Mouse (Mus musculus): ENCODE measurements around the gene Sox10. TPM values are rescaled to one million over a fixed set of nuclear protein-coding genes. Genes with fewer than 3 reads are reported as not detected.

Sox10 gene
- total RNA-seq, 2 experiments from 2014 or later, result 17.1 to 18.7 TPM

DNA sequence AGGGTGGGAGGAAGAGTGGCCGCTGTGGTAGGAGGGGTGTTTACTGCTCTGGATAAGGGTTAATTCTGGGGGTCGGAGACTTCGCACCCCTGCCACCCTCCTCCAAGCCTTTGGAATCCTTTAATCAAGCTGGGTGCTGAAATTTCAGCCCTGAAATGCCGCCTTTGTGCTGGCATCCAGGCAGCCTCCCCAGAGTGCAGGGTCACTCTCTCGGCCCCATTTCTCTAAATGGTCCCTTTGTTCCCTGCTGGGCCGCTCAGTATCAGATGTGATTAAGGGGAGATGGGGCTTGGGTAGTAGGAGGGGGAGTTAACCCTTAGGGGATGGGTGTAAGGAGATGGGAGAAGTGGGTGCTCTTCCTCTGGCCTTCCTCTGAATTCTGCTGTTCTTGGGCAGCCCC is 12.3 kb downstream of the Sox10 start:
- no peak for DNase-seq (ENCODE audit: extremely low spot score in 1 of 2, low spot score in 2 of 2)
- Histone ChIP-seq H3K4me3 (no peak overlapping the region), H3K27ac (peak overlapping the region; percentile 61)
- intact Hi-C loops (cut with DNase I), result no loop called here
- TF ChIP-seq CTCF (IDR thresholded peaks at IDR 0.05), result no peak

DNA sequence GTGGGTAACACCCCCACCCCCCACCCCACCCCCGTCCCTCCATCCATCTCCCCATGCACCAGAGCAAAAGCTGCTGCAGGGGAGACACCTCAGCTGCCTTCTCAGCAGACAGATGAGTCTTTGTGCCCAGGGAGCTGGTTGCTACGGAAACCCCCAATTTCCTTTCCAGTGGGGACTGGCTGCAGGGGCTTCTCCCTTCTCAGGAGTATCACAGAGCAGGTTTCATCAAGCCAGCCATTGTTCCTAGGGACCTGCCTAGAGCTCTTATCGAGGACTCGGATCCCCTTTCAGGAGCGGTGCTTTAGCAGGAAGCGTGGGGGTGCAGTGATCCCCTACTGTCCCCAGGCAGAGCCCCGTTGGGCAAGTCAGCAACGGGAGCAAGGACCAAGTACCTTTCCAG is 13.2 kb downstream of the Sox10 start:
- no peak overlapping the region for H3K4me3 ChIP-seq
- DNase-seq (ENCODE audit: extremely low spot score in 1 of 2, low spot score in 2 of 2), result no peak
- intact Hi-C loops (cut with DNase I), result no loop called here
- peak overlapping the region; percentile 61 for H3K27ac ChIP-seq
- no peak for TF ChIP-seq CTCF (IDR thresholded peaks at IDR 0.05)

DNA sequence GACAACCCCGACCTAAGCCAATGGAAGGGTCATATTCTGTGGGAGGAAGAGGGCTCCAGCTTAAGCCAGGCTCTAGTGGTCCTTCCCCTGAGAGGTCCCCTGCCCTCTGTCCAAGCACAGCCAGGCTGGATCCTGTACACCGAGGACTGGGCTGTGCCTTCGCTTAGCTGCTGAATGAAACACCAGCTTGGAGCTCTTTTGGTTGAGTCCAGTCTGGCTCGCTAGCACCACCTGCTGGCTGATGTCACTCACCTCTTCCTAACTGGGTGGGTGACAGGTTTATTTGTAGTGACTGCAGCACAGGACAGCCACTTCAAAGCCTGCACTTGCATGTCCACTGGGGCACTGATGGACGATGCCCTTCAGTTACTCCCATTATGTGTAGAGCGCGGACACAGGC is 16.5 kb downstream of the Sox10 start:
- DNase-seq (ENCODE audit: extremely low spot score in 1 of 2, low spot score in 2 of 2), result peak; percentile 71 to 78
- Histone ChIP-seq H3K27ac (no peak overlapping the region), H3K4me3 (no peak overlapping the region)
- peak; percentile 89 for TF ChIP-seq CTCF (IDR thresholded peaks at IDR 0.05)
- intact Hi-C loops (cut with DNase I), result loop anchor here (2.0 kb wide), 1 partner anchor 54 kb away; no protein-coding TSS in a partner anchor

DNA sequence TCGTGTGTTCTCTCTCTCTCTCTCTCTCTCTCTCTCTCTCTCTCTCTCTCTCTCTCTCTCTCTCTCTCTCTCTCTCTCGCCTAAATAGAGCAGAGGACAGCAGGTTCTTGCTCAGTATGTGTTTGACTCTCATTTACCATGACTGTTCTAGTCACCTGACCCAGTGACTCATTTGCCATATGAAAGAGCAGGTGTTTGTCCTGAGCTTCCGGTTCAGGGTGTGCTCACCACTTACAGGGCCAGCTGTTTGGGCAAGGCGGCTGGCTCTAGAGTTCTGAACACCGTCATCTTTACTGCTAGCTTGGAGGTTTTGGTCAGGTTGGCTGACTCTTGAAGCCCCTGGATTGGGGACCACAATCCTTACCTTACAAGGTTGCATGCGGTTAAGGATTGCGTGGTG is 19.5 kb downstream of the Sox10 start:
- Histone ChIP-seq H3K27ac (no peak overlapping the region), H3K4me3 (no peak overlapping the region)
- intact Hi-C loops (cut with DNase I), result no loop called here
- DNase-seq (ENCODE audit: extremely low spot score in 1 of 2, low spot score in 2 of 2), result no peak
- TF ChIP-seq CTCF (IDR thresholded peaks at IDR 0.05), result no peak

DNA sequence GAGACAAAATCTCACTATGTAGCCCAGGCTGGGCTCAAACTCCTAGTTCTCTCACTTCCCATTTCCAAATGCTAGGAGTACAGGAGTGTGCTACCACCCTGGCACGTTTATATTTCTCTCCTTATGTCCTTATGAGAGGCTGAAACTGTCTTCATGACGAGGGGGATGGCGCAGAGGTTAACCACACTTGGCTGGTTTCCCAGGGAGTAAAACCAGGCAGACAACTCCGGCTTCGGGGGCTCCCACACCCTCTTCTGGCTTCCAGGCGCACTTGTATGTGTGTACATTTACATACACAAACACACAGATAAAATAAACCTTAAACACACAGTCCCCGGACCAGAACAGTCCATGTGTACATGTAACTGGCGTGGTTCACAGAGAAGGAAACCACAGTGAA is 21.0 kb downstream of the Sox10 start:
- no peak for TF ChIP-seq CTCF (IDR thresholded peaks at IDR 0.05)
- Histone ChIP-seq H3K4me3 (no peak overlapping the region), H3K27ac (no peak overlapping the region)
- no peak for DNase-seq (ENCODE audit: extremely low spot score in 1 of 2, low spot score in 2 of 2)
- intact Hi-C loops (cut with DNase I), result no loop called here

DNA sequence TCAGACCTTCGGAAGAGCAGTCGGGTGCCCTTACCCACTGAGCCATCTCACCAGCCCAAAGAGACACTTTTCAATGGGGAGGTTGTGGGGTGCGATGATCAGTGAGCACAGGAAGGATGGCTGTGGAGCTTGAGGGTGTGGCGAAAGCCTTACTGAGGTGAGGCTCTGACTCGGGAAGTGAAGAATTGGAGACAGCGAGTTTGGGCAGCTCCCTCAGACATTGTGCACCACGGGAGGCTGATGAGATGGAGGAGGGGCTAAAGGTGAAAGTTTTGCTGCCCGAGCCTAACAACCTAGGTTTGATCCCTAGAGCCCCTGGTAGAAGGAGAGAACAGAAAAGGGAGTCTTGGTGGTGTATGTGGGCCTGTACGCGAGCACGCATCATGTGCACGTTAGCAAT is 21.7 kb downstream of the Sox10 start:
- Histone ChIP-seq H3K27ac (no peak overlapping the region), H3K4me3 (no peak overlapping the region)
- DNase-seq (ENCODE audit: extremely low spot score in 1 of 2, low spot score in 2 of 2), result no peak
- intact Hi-C loops (cut with DNase I), result no loop called here
- no peak for TF ChIP-seq CTCF (IDR thresholded peaks at IDR 0.05)

DNA sequence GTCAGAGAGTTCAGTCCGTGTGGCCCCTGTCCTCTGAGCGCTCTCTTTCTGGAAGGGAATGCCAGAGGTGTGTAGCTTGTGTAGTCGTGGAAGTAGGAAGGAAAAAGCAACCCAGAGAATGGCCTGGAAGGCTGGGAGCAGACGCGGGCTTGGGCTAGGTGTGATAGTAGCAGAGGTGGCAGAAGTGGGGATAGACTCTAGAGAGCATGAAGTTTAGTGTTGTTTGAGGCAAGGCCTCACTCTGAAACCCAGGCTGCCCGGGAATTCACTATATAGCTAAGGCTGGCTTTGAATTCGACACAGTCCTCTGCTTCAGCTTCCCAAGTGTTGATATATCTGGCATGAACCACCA is 23.5 kb downstream of the Sox10 start:
- DNase-seq (ENCODE audit: extremely low spot score in 1 of 2, low spot score in 2 of 2), result no peak
- H3K27ac ChIP-seq, result peak overlapping the region; percentile 76
- TF ChIP-seq CTCF (IDR thresholded peaks at IDR 0.05), result no peak
- intact Hi-C loops (cut with DNase I), result no loop called here
- peak overlapping the region; percentile 92 for H3K4me3 ChIP-seq

DNA sequence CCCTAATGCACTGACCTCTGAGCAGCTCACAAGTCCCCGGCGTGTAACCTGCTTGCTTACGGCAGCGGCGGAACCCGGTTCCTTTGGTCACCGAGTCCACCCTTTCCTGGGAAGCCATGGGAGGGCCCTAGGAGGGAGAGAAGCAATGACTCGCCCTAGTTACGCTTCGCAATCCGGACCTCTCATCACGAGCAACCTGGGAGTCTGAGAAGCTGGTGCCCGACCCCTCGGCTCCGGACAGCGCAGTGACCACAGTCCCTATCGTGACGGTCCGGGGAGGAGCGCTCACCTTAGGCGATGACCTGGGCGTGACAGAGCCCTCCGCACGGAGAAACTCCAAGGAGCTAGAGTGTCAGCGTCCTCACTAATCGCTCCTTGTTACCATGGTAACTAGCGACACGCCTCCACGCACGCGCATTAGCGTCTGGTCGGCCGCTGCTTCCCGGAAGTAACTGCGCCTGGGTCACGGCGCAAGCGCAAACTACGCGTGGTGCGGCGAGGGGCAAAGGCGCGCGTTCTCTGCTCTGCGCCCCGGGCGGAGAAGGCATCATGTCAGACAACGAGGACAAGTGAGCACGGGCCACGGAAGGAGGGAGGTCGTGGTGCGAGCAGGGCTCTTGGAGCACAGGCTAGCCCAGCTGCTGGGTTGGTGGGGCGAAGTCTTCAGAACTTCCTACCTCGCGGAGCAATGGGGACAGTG is 24.0 kb downstream of the Sox10 start, which contains the start of the genes Polr2f and 1700088E04Rik:
Polr2f (plus strand) TSS at position 144 of the 700 bp plus-strand sequence.
1700088E04Rik (minus strand) TSS at position 388 of the 700 bp plus-strand sequence.
- intact Hi-C loops (cut with DNase I), result no loop called here
- no peak for TF ChIP-seq CTCF (IDR thresholded peaks at IDR 0.05)
- peak; percentile 93 to 96 for DNase-seq (ENCODE audit: extremely low spot score in 1 of 2, low spot score in 2 of 2)
- H3K4me3 ChIP-seq, result peak within 1 kb of the TSS; percentile 92
- peak within 1 kb of the TSS; percentile 76 for H3K27ac ChIP-seq

DNA sequence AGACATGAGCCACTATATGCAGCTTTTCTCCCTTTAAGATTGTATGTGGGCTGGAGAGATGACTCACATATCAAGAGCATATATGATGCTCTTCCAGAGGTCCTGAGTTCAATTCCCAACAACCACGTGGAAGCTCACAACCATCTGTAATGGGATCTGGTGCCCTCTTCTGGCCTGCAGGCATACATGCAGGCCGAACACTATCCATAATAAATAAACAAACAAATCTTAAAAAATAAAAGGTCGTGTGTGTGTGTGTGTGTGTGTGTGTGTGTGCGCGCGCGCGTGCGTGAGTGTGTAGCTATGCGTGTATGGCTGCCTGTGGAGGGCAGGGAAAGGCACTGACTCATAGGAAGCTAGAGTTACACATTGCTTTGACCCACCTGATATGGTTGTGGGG is 25.4 kb downstream of the Sox10 start:
- no peak for DNase-seq (ENCODE audit: extremely low spot score in 1 of 2, low spot score in 2 of 2)
- Histone ChIP-seq H3K4me3 (no peak overlapping the region), H3K27ac (no peak overlapping the region)
- intact Hi-C loops (cut with DNase I), result no loop called here
- peak; percentile 49 for TF ChIP-seq CTCF (IDR thresholded peaks at IDR 0.05)

DNA sequence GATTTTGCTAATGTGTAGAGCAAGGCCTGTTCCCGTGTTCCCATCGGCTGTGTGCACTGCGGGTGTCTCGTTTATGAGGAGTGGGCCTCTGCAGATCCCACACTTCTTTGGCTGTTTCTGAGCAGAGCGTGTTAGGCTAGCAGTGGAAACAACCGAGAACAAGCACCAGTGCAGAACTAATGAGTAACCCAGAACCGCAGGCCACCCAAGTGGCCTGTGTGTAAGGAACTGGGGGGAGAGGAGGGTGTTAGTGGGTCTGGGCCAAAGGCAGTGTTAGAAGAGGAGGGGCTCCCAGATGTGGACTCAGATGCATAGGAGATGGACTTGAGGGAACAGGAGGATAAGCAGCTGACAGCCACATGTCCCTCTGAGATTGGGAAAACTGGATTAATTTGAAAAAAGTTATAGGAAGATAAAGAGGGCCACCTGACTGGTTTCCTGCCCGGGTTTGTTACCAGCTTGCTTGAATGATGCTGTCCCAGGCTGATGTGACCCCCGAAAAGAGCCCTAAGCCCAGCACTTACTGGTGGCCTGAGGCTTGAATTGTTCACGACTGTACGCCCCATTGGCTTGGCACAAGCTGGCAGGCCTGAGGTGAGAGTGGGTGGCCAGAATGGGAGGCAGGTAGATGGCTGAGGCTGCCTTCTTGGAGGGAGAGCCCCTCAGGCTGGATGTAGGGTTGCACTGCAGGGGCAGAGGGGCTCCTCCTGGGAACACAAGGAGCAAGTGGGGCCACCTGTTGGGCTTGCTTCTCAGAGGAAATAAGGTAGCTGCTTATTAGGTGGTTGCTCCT is 29.1 kb downstream of the Sox10 start:
- no peak for TF ChIP-seq CTCF (IDR thresholded peaks at IDR 0.05)
- intact Hi-C loops (cut with DNase I), result no loop called here
- Histone ChIP-seq H3K4me3 (no peak overlapping the region), H3K27ac (no peak overlapping the region)
- no peak for DNase-seq (ENCODE audit: extremely low spot score in 1 of 2, low spot score in 2 of 2)

DNA sequence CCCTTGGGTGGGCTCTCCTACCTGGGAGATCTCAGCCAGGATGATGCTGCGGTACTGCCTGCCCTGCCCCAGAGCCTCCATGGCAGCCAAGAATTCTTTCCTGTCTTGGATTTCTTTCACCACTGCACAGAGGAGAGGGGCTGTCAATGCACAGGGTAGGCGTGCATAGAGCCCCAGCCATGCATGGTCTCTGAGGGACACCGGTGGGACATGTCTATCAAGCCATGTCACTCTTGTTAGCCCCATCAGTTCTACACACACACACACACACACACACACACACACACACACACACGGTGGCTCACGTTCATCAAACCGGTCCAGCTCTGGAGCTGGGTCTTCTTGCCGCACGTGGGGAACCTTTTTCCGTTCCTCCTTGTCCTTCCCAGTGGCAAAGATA is 29.7 kb downstream of the Sox10 start:
- intact Hi-C loops (cut with DNase I), result no loop called here
- no peak for TF ChIP-seq CTCF (IDR thresholded peaks at IDR 0.05)
- no peak overlapping the region for H3K4me3 ChIP-seq

DNA sequence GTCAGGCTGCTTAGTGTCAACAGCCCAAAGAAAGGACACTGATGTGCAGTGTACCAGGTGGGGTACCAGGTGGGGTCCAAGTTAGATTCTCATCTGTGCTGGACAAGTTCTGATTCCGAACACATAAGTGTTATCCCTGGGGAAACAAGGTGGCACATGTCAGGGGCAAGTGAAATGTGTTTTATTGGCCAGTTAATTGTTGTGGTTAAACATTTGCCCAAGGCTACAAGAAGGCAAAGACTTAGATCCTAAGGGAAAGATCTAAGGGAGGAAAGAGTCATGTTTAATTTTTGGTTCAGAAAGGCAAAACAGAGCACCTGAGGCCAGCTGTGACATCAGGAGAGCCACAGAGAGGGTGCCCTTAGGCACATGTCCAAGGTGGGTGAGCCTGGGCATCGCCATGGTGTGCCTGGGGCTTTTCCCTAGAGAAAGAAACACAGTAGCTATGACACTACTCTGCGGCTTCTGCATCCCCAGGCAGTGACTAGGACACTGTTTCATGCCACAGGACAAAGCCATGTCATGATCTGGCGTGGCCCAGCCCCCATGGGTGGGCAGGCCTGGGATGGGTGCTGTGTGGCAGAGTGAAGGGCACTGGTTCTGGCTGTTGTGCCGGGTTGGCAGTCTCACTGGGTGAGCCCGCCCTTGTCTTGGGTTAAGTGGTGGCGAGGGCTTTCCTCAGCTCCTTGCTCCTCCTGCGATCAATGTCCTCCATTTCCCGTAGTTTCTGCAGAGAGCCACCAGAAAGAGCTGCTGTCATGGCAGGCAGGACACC is 30.4 kb downstream of the Sox10 start:
- H3K4me3 ChIP-seq, result no peak overlapping the region
- intact Hi-C loops (cut with DNase I), result no loop called here
- no peak for DNase-seq (ENCODE audit: extremely low spot score in 1 of 2, low spot score in 2 of 2)

More for the DNA sequence above, 29.7 kb downstream of the Sox10 start:
- H3K27ac ChIP-seq, result no peak overlapping the region
- no peak for DNase-seq (ENCODE audit: extremely low spot score in 1 of 2, low spot score in 2 of 2)

More for the DNA sequence above, 30.4 kb downstream of the Sox10 start:
- no peak overlapping the region for H3K27ac ChIP-seq
- TF ChIP-seq CTCF (IDR thresholded peaks at IDR 0.05), result no peak

Data from left cerebral cortex, adult 2 months (tissue).